Mouse (Mus musculus): ENCODE results near the gene Adcyap1. TPM values are rescaled to one million over a fixed set of nuclear protein-coding genes. Genes with fewer than 3 reads are reported as not detected.
A peak's percentile ranks its signal among the peaks of the same experiment; 100 is the strongest.

Adcyap1 gene
- 0.58 and 0.88 TPM in 2 replicates for polyA plus RNA-seq (2015; fragmentation: Nextera tagmentation; extraction: Ambion mirVana)

DNA sequence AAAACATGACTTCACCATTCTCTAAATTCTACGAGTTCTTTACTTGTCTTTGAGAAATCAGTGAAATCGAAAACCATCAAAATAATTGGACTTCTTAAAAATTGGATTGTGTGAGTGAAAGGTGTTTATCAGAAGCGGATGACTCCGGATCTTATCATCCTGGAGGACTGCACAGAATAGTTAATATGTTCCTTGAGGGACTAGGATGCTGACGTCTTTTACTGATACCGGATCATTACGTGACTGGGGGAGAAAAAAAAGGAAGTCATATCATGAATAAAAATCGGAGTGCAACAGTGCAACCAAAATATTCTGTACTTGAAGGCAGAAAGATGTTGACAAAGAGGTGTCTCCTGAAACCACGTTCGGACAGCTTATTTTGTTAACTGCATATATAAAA, at the start of gene Adcyap1:
TSS of gene Adcyap1 (plus strand) at position 301 of the 400 bp plus-strand sequence.
- DNase-seq (ENCODE audit: low spot score) (no peak), ATAC-seq (ENCODE audit: low FRiP score, low TSS enrichment) (no peak)
- Histone ChIP-seq H3K9me3 (ENCODE audit: control insufficient read depth, low read length) (no peaks in the 10 kb centered on the region), H3K4me1 (replicated peaks; ENCODE audit: control insufficient read depth, insufficient read depth) (no peaks in the 10 kb centered on the region), H3K36me3 (ENCODE audit: control insufficient read depth, insufficient read depth, low read length) (no peaks in the 10 kb centered on the region), H3K27me3 (ENCODE audit: control insufficient read depth, insufficient read depth, low read length) (peaks cover 17% of the 10 kb centered on the region), H3K27ac (replicated peaks) (no peak within 1 kb of the TSS), H3K9ac (ENCODE audit: low read length) (no peak within 1 kb of the TSS), H3K4me3 (ENCODE audit: low read depth, low read length) (no peak within 1 kb of the TSS), H3K4me2 (replicated peaks; ENCODE audit: low read depth) (no peak within 1 kb of the TSS)
- no peak for TF ChIP-seq CTCF (IDR thresholded peaks at IDR 0.05; ENCODE audit: low read depth)
- TF ChIP-seq EP300 (optimal IDR thresholded peaks at IDR 0.05) = no peak
- 27% methylated on average over 10 of the region's 10 CpGs for WGBS

DNA sequence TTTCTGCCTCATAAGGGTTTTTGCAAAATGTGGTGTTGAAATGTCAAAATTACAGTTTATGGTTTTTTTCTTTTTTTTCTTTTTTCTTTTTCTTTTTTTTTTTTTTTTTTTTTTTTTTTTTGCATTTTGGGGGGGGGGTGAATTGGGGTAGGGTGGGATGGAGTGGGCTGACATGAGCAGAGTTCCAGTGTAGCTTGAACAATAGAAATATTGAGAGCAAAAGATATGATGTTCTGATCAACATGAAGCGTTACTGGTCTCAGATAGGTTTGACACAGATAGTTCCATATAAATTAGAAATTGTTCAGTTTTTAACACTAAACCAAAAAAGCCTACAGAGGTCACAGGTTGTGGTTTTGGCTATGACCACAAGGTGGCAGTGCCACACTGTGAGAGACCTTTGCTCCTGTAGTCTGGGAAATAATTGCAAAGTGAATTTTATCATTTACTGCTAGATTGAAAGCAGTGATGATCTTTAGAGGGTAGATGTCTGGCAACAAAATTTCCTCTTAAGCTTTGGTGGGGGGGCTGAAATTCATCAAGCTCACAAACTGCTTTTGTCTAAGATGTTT, 40.5 kb upstream of the Adcyap1 start:
- Histone ChIP-seq H3K9me3 (ENCODE audit: control insufficient read depth, low read length) (no peaks in the 10 kb centered on the region), H3K27ac (replicated peaks) (no peak overlapping the region), H3K4me3 (ENCODE audit: low read depth, low read length) (no peak overlapping the region), H3K4me1 (replicated peaks; ENCODE audit: control insufficient read depth, insufficient read depth) (no peaks in the 10 kb centered on the region), H3K27me3 (ENCODE audit: control insufficient read depth, insufficient read depth, low read length) (no peaks in the 10 kb centered on the region), H3K36me3 (ENCODE audit: control insufficient read depth, insufficient read depth, low read length) (no peaks in the 10 kb centered on the region), H3K9ac (ENCODE audit: low read length) (no peak overlapping the region), H3K4me2 (replicated peaks; ENCODE audit: low read depth) (no peak overlapping the region)
- WGBS = 24% methylated on average over 1 of the region's 1 CpGs
- TF ChIP-seq EP300 (optimal IDR thresholded peaks at IDR 0.05) (no peak), CTCF (IDR thresholded peaks at IDR 0.05; ENCODE audit: low read depth) (peak; percentile 83)
- DNase-seq (ENCODE audit: low spot score) (peak; percentile 52), ATAC-seq (ENCODE audit: low FRiP score, low TSS enrichment) (no peak)

DNA sequence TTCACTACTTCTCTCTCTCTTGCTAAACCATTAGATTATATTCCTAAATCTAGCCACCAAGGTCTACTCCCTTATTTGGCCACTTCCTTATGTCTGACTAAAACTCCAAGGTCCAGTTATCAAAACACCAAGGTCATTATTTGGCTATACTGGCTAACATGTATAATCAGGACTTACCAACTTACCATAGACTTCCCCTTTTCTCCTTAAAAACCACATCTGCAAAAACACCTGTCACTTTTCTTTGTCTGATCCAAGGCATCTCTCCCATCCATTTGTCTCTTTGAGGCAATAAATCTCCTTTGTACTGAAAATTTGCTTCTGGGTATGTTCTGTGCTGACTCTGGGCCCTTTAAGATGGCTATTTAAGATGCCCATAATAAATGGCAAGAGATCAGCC, 29.2 kb upstream of the Adcyap1 start:
- H3K27me3 ChIP-seq (ENCODE audit: control insufficient read depth, insufficient read depth, low read length) = no peaks in the 10 kb centered on the region
- no peak overlapping the region for H3K9ac ChIP-seq (ENCODE audit: low read length)
- no peaks in the 10 kb centered on the region for H3K4me1 ChIP-seq (replicated peaks; ENCODE audit: control insufficient read depth, insufficient read depth)
- H3K9me3 ChIP-seq (ENCODE audit: control insufficient read depth, low read length) = no peaks in the 10 kb centered on the region
- DNase-seq (ENCODE audit: low spot score) = no peak
- no peak for ATAC-seq (ENCODE audit: low FRiP score, low TSS enrichment)
- no peak overlapping the region for H3K27ac ChIP-seq (replicated peaks)
- no peak for TF ChIP-seq CTCF (IDR thresholded peaks at IDR 0.05; ENCODE audit: low read depth)
- TF ChIP-seq EP300 (optimal IDR thresholded peaks at IDR 0.05) = no peak
- H3K36me3 ChIP-seq (ENCODE audit: control insufficient read depth, insufficient read depth, low read length) = no peaks in the 10 kb centered on the region
- H3K4me2 ChIP-seq (replicated peaks; ENCODE audit: low read depth) = no peak overlapping the region
- H3K4me3 ChIP-seq (ENCODE audit: low read depth, low read length) = no peak overlapping the region

DNA sequence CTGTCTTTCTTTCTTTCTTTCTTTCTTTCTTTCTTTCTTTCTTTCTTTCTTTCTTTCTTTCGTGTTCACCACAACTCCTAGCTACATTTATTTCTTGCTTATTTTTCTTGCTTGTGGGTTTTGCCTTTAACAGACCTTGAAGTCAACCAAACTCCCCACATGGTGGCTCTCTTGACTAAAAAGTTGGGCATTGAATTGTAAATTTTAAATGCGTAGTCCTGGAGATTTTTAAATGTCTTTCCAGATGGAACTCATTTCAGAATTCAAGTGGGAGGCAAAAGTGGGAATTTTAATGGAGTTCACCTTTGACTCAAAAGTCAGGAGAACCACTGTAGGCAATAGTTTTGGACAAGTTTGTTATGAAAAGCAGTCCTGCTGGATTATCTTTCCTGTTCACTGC, 2.0 kb upstream of the Adcyap1 start:
- ATAC-seq (ENCODE audit: low FRiP score, low TSS enrichment) (no peak), DNase-seq (ENCODE audit: low spot score) (no peak)
- H3K27ac ChIP-seq (replicated peaks) = no peak overlapping the region
- H3K36me3 ChIP-seq (ENCODE audit: control insufficient read depth, insufficient read depth, low read length) = no peaks in the 10 kb centered on the region
- H3K9me3 ChIP-seq (ENCODE audit: control insufficient read depth, low read length) = no peaks in the 10 kb centered on the region
- no peak overlapping the region for H3K9ac ChIP-seq (ENCODE audit: low read length)
- H3K4me3 ChIP-seq (ENCODE audit: low read depth, low read length) = no peak overlapping the region
- H3K27me3 ChIP-seq (ENCODE audit: control insufficient read depth, insufficient read depth, low read length) = peaks cover 12% of the 10 kb centered on the region; the same call in 1 of the 2 replicates
- H3K4me2 ChIP-seq (replicated peaks; ENCODE audit: low read depth) = no peak overlapping the region
- H3K4me1 ChIP-seq (replicated peaks; ENCODE audit: control insufficient read depth, insufficient read depth) = no peaks in the 10 kb centered on the region
- WGBS = 43% methylated on average over 2 of the region's 2 CpGs
- TF ChIP-seq EP300 (optimal IDR thresholded peaks at IDR 0.05) (no peak), CTCF (IDR thresholded peaks at IDR 0.05; ENCODE audit: low read depth) (0 out of 2 replicates have a peak, but pooled peaks have one; percentile 26)

DNA sequence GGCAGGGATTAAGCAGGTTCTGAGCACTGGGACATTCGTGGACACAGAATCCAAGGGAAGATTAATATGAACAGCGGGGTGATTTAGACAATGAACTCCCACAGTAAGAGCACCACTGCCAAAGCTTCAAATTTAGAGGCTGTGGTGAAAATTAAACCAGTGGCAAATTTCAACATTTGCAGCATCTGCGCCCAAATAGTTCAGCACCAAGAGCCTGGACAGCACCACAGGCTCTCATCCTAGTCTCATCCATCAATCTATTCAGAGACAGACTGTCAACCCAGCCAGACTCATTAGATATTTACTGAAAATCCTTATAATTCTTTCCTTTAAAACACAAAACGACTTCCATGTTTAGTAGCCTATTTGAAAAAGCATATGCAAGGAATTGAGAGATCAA, 604 bp upstream of the Adcyap1 start:
- peaks cover 17% of the 10 kb centered on the region for H3K27me3 ChIP-seq (ENCODE audit: control insufficient read depth, insufficient read depth, low read length)
- no peaks in the 10 kb centered on the region for H3K9me3 ChIP-seq (ENCODE audit: control insufficient read depth, low read length)
- no peak for DNase-seq (ENCODE audit: low spot score)
- WGBS = 12% methylated on average over 4 of the region's 4 CpGs
- H3K4me3 ChIP-seq (ENCODE audit: low read depth, low read length) = no peak overlapping the region
- no peak for TF ChIP-seq CTCF (IDR thresholded peaks at IDR 0.05; ENCODE audit: low read depth)
- H3K4me2 ChIP-seq (replicated peaks; ENCODE audit: low read depth) = no peak overlapping the region
- no peak overlapping the region for H3K27ac ChIP-seq (replicated peaks)
- no peak for ATAC-seq (ENCODE audit: low FRiP score, low TSS enrichment)
- no peaks in the 10 kb centered on the region for H3K36me3 ChIP-seq (ENCODE audit: control insufficient read depth, insufficient read depth, low read length)
- no peak overlapping the region for H3K9ac ChIP-seq (ENCODE audit: low read length)
- H3K4me1 ChIP-seq (replicated peaks; ENCODE audit: control insufficient read depth, insufficient read depth) = no peaks in the 10 kb centered on the region

DNA sequence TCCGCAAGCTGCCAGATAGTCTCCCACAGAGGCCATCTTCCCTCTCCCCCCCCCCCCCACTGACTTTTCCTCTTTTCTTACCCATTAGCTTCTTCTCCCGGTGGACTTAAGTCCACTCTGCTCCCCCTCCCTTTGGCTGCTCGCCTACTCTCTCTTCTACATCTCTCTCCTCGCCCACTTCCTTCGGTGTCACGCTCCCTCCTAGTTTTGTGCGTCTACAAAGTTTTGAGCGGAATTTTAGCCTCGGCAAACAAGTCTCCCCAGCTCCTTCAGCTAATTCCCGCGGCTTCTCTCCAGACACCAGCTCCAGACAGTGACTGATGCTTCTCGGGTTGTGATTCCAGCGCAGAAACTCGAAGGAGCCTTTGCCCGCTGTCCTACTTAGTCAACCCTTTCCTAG, 401 bp downstream of the Adcyap1 start:
- TF ChIP-seq EP300 (optimal IDR thresholded peaks at IDR 0.05) (no peak), CTCF (IDR thresholded peaks at IDR 0.05; ENCODE audit: low read depth) (no peak)
- WGBS = 4% methylated on average over 15 of the region's 15 CpGs
- H3K27me3 ChIP-seq (ENCODE audit: control insufficient read depth, insufficient read depth, low read length) = peaks cover 21% of the 10 kb centered on the region
- H3K4me2 ChIP-seq (replicated peaks; ENCODE audit: low read depth) = no peak overlapping the region
- H3K9ac ChIP-seq (ENCODE audit: low read length) = no peak overlapping the region
- H3K4me3 ChIP-seq (ENCODE audit: low read depth, low read length) = no peak overlapping the region
- H3K4me1 ChIP-seq (replicated peaks; ENCODE audit: control insufficient read depth, insufficient read depth) = no peaks in the 10 kb centered on the region
- H3K9me3 ChIP-seq (ENCODE audit: control insufficient read depth, low read length) = no peaks in the 10 kb centered on the region
- H3K27ac ChIP-seq (replicated peaks) = no peak overlapping the region
- ATAC-seq (ENCODE audit: low FRiP score, low TSS enrichment) (no peak), DNase-seq (ENCODE audit: low spot score) (no peak)
- no peaks in the 10 kb centered on the region for H3K36me3 ChIP-seq (ENCODE audit: control insufficient read depth, insufficient read depth, low read length)
